Mouse (Mus musculus) liver, adult 2 months (tissue): ENCODE measurements around the gene Tbl2. TPM values are rescaled to one million over a fixed set of nuclear protein-coding genes. Genes with fewer than 3 reads are reported as not detected.

Experiments used
- DNase-seq: peaks from one replicate; pipeline ENCODE4 v3.0.0-alpha.2; 2011; ENCODE audit warnings: low read depth, low spot score; ENCODE audit errors: extremely low read depth
- H3K27ac ChIP-seq: fragments of 200-500 bp; replicated peaks from 2 replicates; pipeline ENCODE4 v1.5.1; 2012; ENCODE audit warnings: low read depth, mild to moderate bottlenecking, control low read depth, inconsistent platforms, low read length; ENCODE audit not compliant: insufficient read depth
- H3K27me3 ChIP-seq: fragments of 200-500 bp; 2 replicates; pipeline ENCODE4 v1.6.1; 2012; ENCODE audit warnings: mild to moderate bottlenecking, moderate library complexity, low read length, inconsistent platforms; ENCODE audit not compliant: control insufficient read depth, insufficient read depth
- H3K36me3 ChIP-seq: fragments of 200-500 bp; 2 replicates; pipeline ENCODE4 v1.6.1; 2012; ENCODE audit warnings: low read length, inconsistent platforms; ENCODE audit not compliant: control insufficient read depth, insufficient read depth
- H3K4me1 ChIP-seq: fragments of 200-500 bp; 2 replicates; pipeline ENCODE4 v1.6.1; 2011; ENCODE audit warnings: low read length; ENCODE audit not compliant: control insufficient read depth, insufficient read depth
- H3K4me3 ChIP-seq: fragments of 200-500 bp; 2 replicates; pipeline ENCODE4 v1.5.1; 2011; ENCODE audit warnings: low read depth, mild to moderate bottlenecking, control low read depth, low read length, moderate library complexity; ENCODE audit not compliant: insufficient read depth
- H3K79me2 ChIP-seq: fragments of 200-500 bp; 2 replicates; pipeline ENCODE4 v1.6.1; 2012; ENCODE audit warnings: inconsistent platforms, mild to moderate bottlenecking, low read length, moderate library complexity; ENCODE audit not compliant: control insufficient read depth, insufficient read depth
- H3K9ac ChIP-seq: fragments of 200-500 bp; 2 replicates; pipeline ENCODE4 v1.6.1; 2012; ENCODE audit warnings: low read depth, mild to moderate bottlenecking, control low read depth, inconsistent platforms, low read length
- CTCF ChIP-seq: fragments of 200-500 bp; IDR thresholded peaks from 2 replicates; pipeline ENCODE4 v1.5.1; 2011; ENCODE audit warnings: low read depth, low read length, control low read depth
- POLR2A ChIP-seq: fragments of 200-500 bp; IDR thresholded peaks from 2 replicates; pipeline ENCODE4 v1.6.1; 2011; ENCODE audit warnings: low read length, control low read depth; ENCODE audit not compliant: insufficient read depth; ENCODE audit errors: extremely low read depth
- WGBS: fragments of 180-500 bp; shearing (Covaris S2); methylation state at CpG from one replicate; pipeline ENCODE4 v1.1.7; 2018; 5-methylcytosine and 5-hydroxymethylcytosine counted together
- polyA plus RNA-seq: library from polyadenylated mRNA; depleted of rRNA; stranded (reverse); fragments of >200 nt; gene quantifications from 2 replicates; pipeline ENCODE4 v1.2.3, GENCODE M21; 2012
- total RNA-seq: library from RNA; depleted of rRNA; stranded (reverse); fragments of >200 nt; gene quantifications from 2 replicates; pipeline ENCODE4 v1.2.3, GENCODE M21; 2014

Gene Tbl2
- total and polyA plus RNA-seq, 2 experiments = 5.8 to 9.6 TPM

DNA sequence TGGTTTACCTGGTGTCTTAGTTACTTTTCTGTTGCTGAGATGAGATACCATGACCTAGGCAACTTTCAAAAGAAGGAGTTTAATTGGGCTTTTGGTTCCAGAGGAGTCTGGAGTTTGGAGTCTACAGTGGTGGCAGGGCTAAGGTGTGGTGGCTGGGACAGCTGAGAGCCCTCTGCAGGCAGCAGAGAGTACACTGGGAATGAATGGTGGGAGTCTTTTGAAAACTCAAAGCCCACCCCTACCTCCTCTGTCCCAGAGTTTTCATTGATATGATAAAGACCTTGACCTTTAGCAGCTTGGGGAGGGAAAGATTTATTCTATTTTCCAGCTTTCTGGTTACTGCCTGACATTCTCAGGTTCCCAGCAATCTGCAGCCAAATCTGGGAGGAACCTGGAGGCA, 25.6 kb downstream of the Tbl2 start:
- H3K4me3 ChIP-seq = no peak overlapping the region
- no peak overlapping the region for H3K27ac ChIP-seq
- no peaks in the 10 kb centered on the region for H3K27me3 ChIP-seq
- no peak for TF ChIP-seq CTCF
- no peak for TF ChIP-seq POLR2A
- peaks cover 31% of the 10 kb centered on the region for H3K36me3 ChIP-seq
- H3K9ac ChIP-seq = no peak overlapping the region
- peaks cover 4% of the 10 kb centered on the region; the same call in 1 of the 2 replicates for H3K79me2 ChIP-seq
- peaks cover 3% of the 10 kb centered on the region for H3K4me1 ChIP-seq
- DNase-seq = no peak

- H3K4me1 ChIP-seq = peaks cover 12% of the 10 kb centered on the region
- WGBS = 69% methylated on average over 3 of the region's 3 CpGs
- no peak for DNase-seq
- no peaks in the 10 kb centered on the region for H3K27me3 ChIP-seq
- peaks cover 4% of the 10 kb centered on the region; the same call in 1 of the 2 replicates for H3K79me2 ChIP-seq
- H3K9ac ChIP-seq = no peak overlapping the region
- TF ChIP-seq POLR2A (no peak), CTCF (no peak)
- H3K36me3 ChIP-seq = peaks cover 35% of the 10 kb centered on the region
- no peak overlapping the region for H3K4me3 ChIP-seq
- peak overlapping the region; percentile 49 for H3K27ac ChIP-seq
Observed at GRCm38 (mm10) chr5:135178523-135178922, 29.1 kb downstream of the Tbl2 start.

- Histone ChIP-seq H3K27me3 (no peaks in the 10 kb centered on the region), H3K4me1 (peaks cover 13% of the 10 kb centered on the region), H3K79me2 (peaks cover 4% of the 10 kb centered on the region; the same call in 1 of the 2 replicates), H3K4me3 (no peak overlapping the region), H3K27ac (no peak overlapping the region), H3K36me3 (peaks cover 33% of the 10 kb centered on the region), H3K9ac (no peak overlapping the region)
- DNase-seq = no peak
- 74% methylated on average over 4 of the region's 4 CpGs for WGBS
- TF ChIP-seq CTCF (no peak), POLR2A (no peak)
Observed at GRCm38 (mm10) chr5:135178996-135179395, 29.5 kb downstream of the Tbl2 start.

DNA sequence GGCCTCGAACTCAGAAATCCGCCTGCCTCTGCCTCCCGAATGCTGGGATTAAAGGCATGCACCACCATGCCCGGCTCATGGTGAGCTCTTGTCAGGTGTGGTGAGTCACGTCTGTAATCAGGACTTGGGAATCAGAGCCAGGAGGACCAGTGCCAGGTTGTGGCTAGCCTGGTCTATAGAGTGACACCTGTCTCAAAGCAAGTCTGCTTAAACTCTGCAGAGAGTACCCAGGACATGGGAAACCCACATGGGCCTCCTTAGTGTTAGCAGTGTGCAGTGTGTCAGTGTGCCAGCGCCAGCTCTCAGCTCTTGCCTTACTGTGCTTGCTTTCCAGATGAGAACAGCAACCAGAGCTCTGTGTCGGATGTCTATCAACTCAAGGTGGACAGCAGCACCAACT, 30.2 kb downstream of the Tbl2 start:
- TF ChIP-seq POLR2A (no peak), CTCF (no peak)
- Histone ChIP-seq H3K4me1 (peaks cover 14% of the 10 kb centered on the region), H3K27me3 (no peaks in the 10 kb centered on the region), H3K4me3 (no peak overlapping the region), H3K36me3 (peaks cover 31% of the 10 kb centered on the region), H3K27ac (no peak overlapping the region), H3K79me2 (peaks cover 1% of the 10 kb centered on the region; the same call in 1 of the 2 replicates), H3K9ac (no peak overlapping the region)
- 85% methylated on average over 6 of the region's 7 CpGs for WGBS
- no peak for DNase-seq

DNA sequence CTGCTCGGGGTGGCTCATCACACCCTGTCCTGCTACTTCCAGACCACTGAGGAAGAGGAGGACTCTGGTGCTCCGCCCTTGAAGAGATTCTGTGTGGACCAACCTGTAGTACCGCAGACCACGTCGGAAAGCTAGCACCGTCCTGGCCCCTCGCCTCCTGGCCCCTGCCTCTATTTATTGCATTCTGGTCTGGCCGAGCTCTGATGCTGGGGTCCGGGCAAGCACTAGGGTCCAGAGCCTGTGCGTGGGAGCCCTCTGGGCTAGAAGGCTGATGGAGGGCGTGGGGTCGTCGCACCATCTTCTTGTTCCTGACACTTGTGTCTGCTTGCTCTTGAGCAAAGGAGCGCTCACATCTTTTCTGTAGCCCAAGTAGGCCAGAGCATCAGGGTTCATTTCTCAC, 31.3 kb downstream of the Tbl2 start:
- Histone ChIP-seq H3K4me3 (no peak overlapping the region), H3K9ac (no peak overlapping the region), H3K79me2 (no peaks in the 10 kb centered on the region), H3K4me1 (peaks cover 14% of the 10 kb centered on the region), H3K36me3 (peaks cover 25% of the 10 kb centered on the region), H3K27ac (no peak overlapping the region), H3K27me3 (no peaks in the 10 kb centered on the region)
- TF ChIP-seq POLR2A = no peak
- no peak for TF ChIP-seq CTCF
- 96% methylated on average over 14 of the region's 14 CpGs for WGBS
- DNase-seq = no peak

GRCm38 (mm10) chr5:135181776-135182175, 32.3 kb downstream of the Tbl2 start:
- Histone ChIP-seq H3K79me2 (no peaks in the 10 kb centered on the region), H3K9ac (no peak overlapping the region), H3K36me3 (peaks cover 23% of the 10 kb centered on the region), H3K27me3 (no peaks in the 10 kb centered on the region), H3K4me1 (peaks cover 14% of the 10 kb centered on the region), H3K4me3 (no peak overlapping the region), H3K27ac (no peak overlapping the region)
- 95% methylated on average over 6 of the region's 6 CpGs for WGBS
- no peak for TF ChIP-seq CTCF
- TF ChIP-seq POLR2A = no peak
- no peak for DNase-seq
